Mouse (Mus musculus) neural tube, embryonic 14.5 days (tissue): ENCODE measurements at regions not wholly inside any gene's neighbourhood (a gene's known extent, or its start where the extent isn't known, plus 50 kb on each side); places are given as distances from the start of the nearest gene placed in this dataset.
A peak's percentile ranks its signal among the peaks of the same experiment; 100 is the strongest.
"Not testable (repeated sequence)": the region's sequence is repeated elsewhere in the genome, so short reads cannot be mapped to it uniquely, and the experiment has no call there.

Experiments
- ATAC-seq: fragments of 200-750 bp; cut with Nextera tagmentation; 2 replicates; pipeline ENCODE4 v1.8.0; 2017; ENCODE audit warnings: low read depth, mild to moderate bottlenecking, moderate TSS enrichment, moderate library complexity
- H3K27ac ChIP-seq: fragments of 300-500 bp; sonication (generic); 2 replicates; pipeline ENCODE4 v1.5.1; 2014; ENCODE audit warnings: low read depth, mild to moderate bottlenecking, control low read depth, low read length, moderate library complexity, mixed read lengths
- H3K27me3 ChIP-seq: fragments of 300-500 bp; sonication (generic); 2 replicates; pipeline ENCODE4 v1.6.1; 2014; ENCODE audit warnings: low read length; ENCODE audit not compliant: control insufficient read depth, insufficient read depth
- H3K36me3 ChIP-seq: fragments of 300-500 bp; sonication (generic); 2 replicates; pipeline ENCODE4 v1.6.1; 2014; ENCODE audit warnings: low read length, mixed read lengths; ENCODE audit not compliant: control insufficient read depth, insufficient read depth
- H3K4me1 ChIP-seq: fragments of 300-500 bp; sonication (generic); 2 replicates; pipeline ENCODE4 v1.6.1; 2014; ENCODE audit warnings: low read length; ENCODE audit not compliant: control insufficient read depth, insufficient read depth
- H3K4me2 ChIP-seq: fragments of 300-500 bp; sonication (generic); 2 replicates; pipeline ENCODE4 v1.6.1; 2014; ENCODE audit warnings: mild to moderate bottlenecking, low read depth, low read length, control low read depth
- H3K4me3 ChIP-seq: fragments of 300-500 bp; sonication (generic); 2 replicates; pipeline ENCODE4 v1.5.1; 2014; ENCODE audit warnings: low read depth, low read length, control low read depth, mixed read lengths
- H3K9ac ChIP-seq: fragments of 300-500 bp; sonication (generic); replicated peaks from 2 replicates; pipeline ENCODE4 v1.6.1; 2014; ENCODE audit warnings: low read depth, mild to moderate bottlenecking, control low read depth, low read length, mixed read lengths
- H3K9me3 ChIP-seq: fragments of 300-500 bp; sonication (generic); 2 replicates; pipeline ENCODE4 v1.6.1; 2016; ENCODE audit warnings: low read length; ENCODE audit not compliant: control insufficient read depth
- WGBS: fragments of 180-500 bp; shearing (Covaris S2); extraction: QIAGEN DNeasy Blood & Tissue Kit; methylation state at CpG from one replicate; pipeline ENCODE4 v1.1.7; 2014; 5-methylcytosine and 5-hydroxymethylcytosine counted together

- peak; percentile 51; the same call in 1 of the 2 replicates for ATAC-seq
- no peaks in the 10 kb centered on the region for H3K4me1 ChIP-seq
- no peaks in the 10 kb centered on the region for H3K9me3 ChIP-seq
- H3K4me2 ChIP-seq, result no peak overlapping the region
- H3K27ac ChIP-seq, result no peak overlapping the region
- H3K36me3 ChIP-seq, result no peaks in the 10 kb centered on the region
- no peak overlapping the region for H3K4me3 ChIP-seq
- H3K27me3 ChIP-seq, result no peaks in the 10 kb centered on the region
- WGBS, result 53% methylated on average over 3 of the region's 3 CpGs
- H3K9ac ChIP-seq, result no peak overlapping the region
Observed at GRCm38 (mm10) chr13:82000681-82001212, 217.9 kb downstream of the Cetn3 start.

- Histone ChIP-seq H3K27ac (no peak overlapping the region), H3K27me3 (no peaks in the 10 kb centered on the region), H3K9me3 (no peaks in the 10 kb centered on the region), H3K4me2 (no peak overlapping the region), H3K36me3 (no peaks in the 10 kb centered on the region), H3K4me1 (no peaks in the 10 kb centered on the region), H3K4me3 (no peak overlapping the region), H3K9ac (no peak overlapping the region)
- ATAC-seq, result peak; percentile 75; the same call in 1 of the 2 replicates
- 53% methylated on average over 7 of the region's 7 CpGs for WGBS
Observed at GRCm38 (mm10) chr13:82005929-82006726, 223.3 kb downstream of the Cetn3 start.

- Histone ChIP-seq H3K9me3 (no peaks in the 10 kb centered on the region), H3K9ac (no peak overlapping the region)
Observed at GRCm38 (mm10) chr13:82007222-82007621, 224.3 kb downstream of the Cetn3 start.

GRCm38 (mm10) chr13:82039623-82040022 is 256.7 kb downstream of the Cetn3 start:
- Histone ChIP-seq H3K27ac (no peak overlapping the region), H3K9me3 (no peaks in the 10 kb centered on the region), H3K27me3 (no peaks in the 10 kb centered on the region), H3K36me3 (no peaks in the 10 kb centered on the region), H3K4me1 (no peaks in the 10 kb centered on the region), H3K9ac (no peak overlapping the region), H3K4me2 (no peak overlapping the region), H3K4me3 (no peak overlapping the region)
- no peak for ATAC-seq
- WGBS, result 47% methylated on average over 2 of the region's 2 CpGs

More at GRCm38 (mm10) chr13:82007222-82007621, 224.3 kb downstream of the Cetn3 start:
- no peak for ATAC-seq
- Histone ChIP-seq H3K27me3 (no peaks in the 10 kb centered on the region), H3K36me3 (no peaks in the 10 kb centered on the region), H3K27ac (no peak overlapping the region), H3K4me2 (no peak overlapping the region), H3K4me1 (no peaks in the 10 kb centered on the region), H3K4me3 (no peak overlapping the region)

GRCm38 (mm10) chr13:82058131-82058731 is 275.4 kb downstream of the Cetn3 start:
- no peaks in the 10 kb centered on the region for H3K9me3 ChIP-seq
- no peak overlapping the region for H3K27ac ChIP-seq
- 14% methylated on average over 3 of the region's 3 CpGs for WGBS
- no peaks in the 10 kb centered on the region for H3K36me3 ChIP-seq
- H3K4me2 ChIP-seq, result no peak overlapping the region
- no peak overlapping the region for H3K4me3 ChIP-seq
- no peak overlapping the region for H3K9ac ChIP-seq
- H3K27me3 ChIP-seq, result no peaks in the 10 kb centered on the region
- ATAC-seq, result peak; percentile 68; the same call in 1 of the 2 replicates
- H3K4me1 ChIP-seq, result peaks cover 6% of the 10 kb centered on the region; the same call in 1 of the 2 replicates

- ATAC-seq, result no peak
- Histone ChIP-seq H3K27me3 (no peaks in the 10 kb centered on the region), H3K9ac (no peak overlapping the region), H3K27ac (no peak overlapping the region), H3K4me2 (no peak overlapping the region), H3K4me1 (peaks cover 6% of the 10 kb centered on the region; the same call in 1 of the 2 replicates), H3K9me3 (no peaks in the 10 kb centered on the region), H3K4me3 (no peak overlapping the region), H3K36me3 (no peaks in the 10 kb centered on the region)
- 76% methylated on average over 3 of the region's 3 CpGs for WGBS
Observed at GRCm38 (mm10) chr13:82058872-82059271, 276.0 kb downstream of the Cetn3 start.

- Histone ChIP-seq H3K4me2 (no peak overlapping the region), H3K27me3 (no peaks in the 10 kb centered on the region), H3K27ac (no peak overlapping the region), H3K4me1 (peaks cover 6% of the 10 kb centered on the region; the same call in 1 of the 2 replicates), H3K9me3 (no peaks in the 10 kb centered on the region), H3K4me3 (no peak overlapping the region), H3K36me3 (no peaks in the 10 kb centered on the region), H3K9ac (no peak overlapping the region)
- ATAC-seq, result peak; percentile 76
- 21% methylated on average over 5 of the region's 5 CpGs for WGBS
Observed at GRCm38 (mm10) chr13:82059498-82059897, 276.6 kb downstream of the Cetn3 start.

GRCm38 (mm10) chr13:82063880-82064279 is 281.0 kb downstream of the Cetn3 start:
- not testable (repeated sequence) for H3K4me1 ChIP-seq, H3K4me2 ChIP-seq, H3K27me3 ChIP-seq, H3K36me3 ChIP-seq, H3K9me3 ChIP-seq, H3K4me3 ChIP-seq, H3K9ac ChIP-seq, ATAC-seq, H3K27ac ChIP-seq
- WGBS, result 88% methylated on average over 2 of the region's 2 CpGs

- Histone ChIP-seq H3K4me2 (no peak overlapping the region), H3K4me3 (no peak overlapping the region), H3K9ac (no peak overlapping the region), H3K9me3 (no peaks in the 10 kb centered on the region), H3K27ac (no peak overlapping the region), H3K27me3 (no peaks in the 10 kb centered on the region), H3K4me1 (no peaks in the 10 kb centered on the region), H3K36me3 (no peaks in the 10 kb centered on the region)
- no peak for ATAC-seq
- WGBS, result 28% methylated on average over 1 of the region's 1 CpGs
Observed at GRCm38 (mm10) chr13:82066174-82066573, 283.3 kb downstream of the Cetn3 start.
